ENCODE assay signal across 18 mouse cellular contexts in the genomic region with DNA sequence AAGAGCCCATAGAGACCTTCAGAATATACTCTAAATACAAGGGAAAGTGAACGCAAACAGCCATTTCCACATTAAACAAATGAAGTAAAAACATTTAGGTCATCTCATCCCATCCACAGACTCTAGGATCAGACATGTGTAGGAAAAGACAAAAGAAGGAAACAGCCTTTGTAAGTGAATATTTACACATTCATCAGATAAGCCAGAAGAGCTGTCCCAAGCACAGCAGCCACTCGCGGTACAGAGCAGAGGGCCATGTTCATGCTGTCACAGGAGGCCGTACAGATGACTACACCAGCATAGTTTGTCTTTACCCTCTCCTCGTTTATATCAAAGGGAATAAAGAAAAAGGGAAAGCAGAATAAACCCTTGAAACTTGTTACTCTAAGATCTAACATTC.
"Had no signal": no experiment of that assay in that cellular context is flagged by ENCODE, and none has a peak within 500 bp of the region (broad histone marks: within the 10 kb centered on the region; RNA-seq: fewer than 3 reads in every experiment).

No protein-coding gene starts in this region.

- ATAC-seq: liver, postnatal 0 days; midbrain, embryonic 13.5 days; midbrain, embryonic 15.5 days had no signal

- DNase-seq: liver, embryonic 13.5 days; liver, postnatal 0 days; right cerebral cortex, adult 18-20 months; right cerebral cortex, postnatal 25 days; right cerebral cortex, postnatal 4 days; spleen, adult 18-20 months; thymus, adult 18-20 months; thymus, postnatal 14 days; thymus, postnatal 36 days had no signal

- H3K9me3 ChIP-seq: liver, embryonic 13.5 days; liver, embryonic 15.5 days; lung, embryonic 15.5 days; megakaryocyte, embryonic 14.5 days; midbrain, embryonic 13.5 days; midbrain, embryonic 15.5 days; neural tube, embryonic 12.5 days had no signal

- H3K27ac ChIP-seq: liver, embryonic 13.5 days; liver, embryonic 15.5 days; lung, embryonic 15.5 days; macrophage; midbrain, embryonic 13.5 days; midbrain, embryonic 15.5 days; neural tube, embryonic 12.5 days had no signal

- H3K4me2 ChIP-seq: liver, embryonic 11.5 days; liver, embryonic 13.5 days; liver, embryonic 15.5 days; lung, embryonic 15.5 days; midbrain, embryonic 11.5 days; midbrain, embryonic 13.5 days; midbrain, embryonic 15.5 days; neural tube, embryonic 12.5 days had no signal

- H3K4me1 ChIP-seq: liver, embryonic 13.5 days; liver, embryonic 15.5 days; midbrain, embryonic 13.5 days; midbrain, embryonic 15.5 days; neural tube, embryonic 12.5 days had no signal

- H3K4me3 ChIP-seq: liver, embryonic 13.5 days; liver, embryonic 15.5 days; lung, embryonic 15.5 days; megakaryocyte, embryonic 14.5 days; midbrain, embryonic 13.5 days; midbrain, embryonic 15.5 days; neural tube, embryonic 12.5 days had no signal

- H3K9ac ChIP-seq: liver, embryonic 13.5 days; liver, embryonic 15.5 days; liver, postnatal 0 days; lung, embryonic 15.5 days; midbrain, embryonic 13.5 days; midbrain, embryonic 15.5 days; neural tube, embryonic 12.5 days had no signal

- H3K36me3 ChIP-seq: liver, embryonic 13.5 days; liver, embryonic 15.5 days; lung, embryonic 15.5 days; midbrain, embryonic 13.5 days; midbrain, embryonic 15.5 days; neural tube, embryonic 12.5 days had no signal

- H3K27me3 ChIP-seq: liver, embryonic 13.5 days; liver, embryonic 15.5 days; lung, embryonic 15.5 days; megakaryocyte, embryonic 14.5 days; midbrain, embryonic 13.5 days; midbrain, embryonic 15.5 days; neural tube, embryonic 12.5 days had no signal
